Comparison of ENCODE assay signal across 7 mouse cellular contexts in the genomic region with DNA sequence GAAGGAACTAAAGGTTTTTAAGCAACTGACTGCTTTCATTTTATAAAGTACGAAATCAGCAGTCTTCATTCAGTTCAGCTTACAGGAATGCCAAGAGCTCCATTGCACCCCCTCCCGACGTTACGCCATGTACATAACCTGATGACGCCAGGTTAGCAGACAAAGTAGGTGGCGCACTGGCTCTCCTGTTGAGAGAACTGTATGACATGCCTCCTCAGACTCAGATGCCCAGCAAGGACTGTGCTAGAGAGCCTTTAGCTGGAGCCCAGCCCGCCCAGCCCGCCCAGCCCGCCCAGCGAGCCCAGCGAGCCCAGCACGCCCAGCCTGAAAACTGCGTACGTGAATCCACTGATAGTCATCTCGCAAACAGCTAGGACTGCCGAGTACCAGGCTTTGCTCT. TPM values are rescaled to one million over a fixed set of nuclear protein-coding genes. Genes with fewer than 3 reads are reported as not detected.
A peak's percentile ranks its signal among the peaks of the same experiment; 100 is the strongest.
DNase-seq lines count a peak whose midpoint lies in the region; ATAC-seq lines count a peak whose summit lies in the region.

No protein-coding gene starts in this region.

- peak; percentile 44 to 62 for DNase-seq in thymus, adult 18-20 months
- no peak for DNase-seq in thymus, postnatal 0 days (ENCODE audit: low spot score)
- DNase-seq in kidney, adult 9 months: peak; percentile 58
- peak; percentile 64 for DNase-seq in lung, postnatal 14 days

- ATAC-seq in granulocyte monocyte progenitor cell, adult 5-6 weeks (replicated peaks; ENCODE audit: poor library complexity, severe bottlenecking): 0 out of 2 replicates have a peak, but pooled peaks have one; percentile 19
- no peak for ATAC-seq in erythroid progenitor cell, adult 5-6 weeks (replicated peaks; ENCODE audit: low FRiP score, poor library complexity, severe bottlenecking)
- no peak for ATAC-seq in cerebellum, adult (ENCODE audit: insufficient number of reproducible peaks, low FRiP score, low TSS enrichment)

RNA-seq across cellular contexts. Expression of gene Efhc1, which starts 11.3 kb away (rescaled TPM):
- 0.88 and 1.3 TPM in 2 replicates for polyA plus RNA-seq in thymus, postnatal 0 days (2015; fragmentation: Nextera tagmentation; extraction: Ambion mirVana)
- total RNA-seq in granulocyte monocyte progenitor cell, adult 5-6 weeks (2014; fragmentation: Nextera tagmentation): not detected in 2 replicates
- 0.15 and 0.26 TPM in 2 replicates for total RNA-seq in granulocyte monocyte progenitor cell, adult 5-6 weeks (2017)
- total RNA-seq in erythroid progenitor cell, adult 5-6 weeks (2015; ENCODE audit: low replicate concordance): not detected in 2 replicates
- not detected in 2 replicates for total RNA-seq in erythroid progenitor cell, adult 5-6 weeks (2017; ENCODE audit: low replicate concordance)

RNA-seq across cellular contexts. Expression of gene Paqr8, which starts 49.7 kb away (rescaled TPM):
- polyA plus RNA-seq in thymus, postnatal 0 days (2015; fragmentation: Nextera tagmentation; extraction: Ambion mirVana): 0.73 and 0.94 TPM in 2 replicates
- total RNA-seq in granulocyte monocyte progenitor cell, adult 5-6 weeks (2014; fragmentation: Nextera tagmentation): 3.0 and 3.1 TPM in 2 replicates
- 2.6 and 2.9 TPM in 2 replicates for total RNA-seq in granulocyte monocyte progenitor cell, adult 5-6 weeks (2017)
- 0.42 TPM in 1 of 2 replicates, not detected in the other for total RNA-seq in erythroid progenitor cell, adult 5-6 weeks (2015; ENCODE audit: low replicate concordance)
- not detected in 2 replicates for total RNA-seq in erythroid progenitor cell, adult 5-6 weeks (2017; ENCODE audit: low replicate concordance)
